Mouse (Mus musculus) intestine, postnatal 0 days (tissue): ENCODE data around the gene Hmga1b. TPM values are rescaled to one million over a fixed set of nuclear protein-coding genes. Genes with fewer than 3 reads are reported as not detected.

Source experiments
- ATAC-seq: fragments of 200-750 bp; cut with Nextera tagmentation; 2 replicates; pipeline ENCODE4 v1.8.0; 2017; ENCODE audit warnings: mild to moderate bottlenecking, moderate TSS enrichment, moderate library complexity
- H3K27ac ChIP-seq: fragments of 300-500 bp; sonication (generic); 2 replicates; pipeline ENCODE4 v1.5.1; 2014; ENCODE audit warnings: mild to moderate bottlenecking, low read depth, low read length, moderate library complexity
- H3K27me3 ChIP-seq: fragments of 300-500 bp; sonication (generic); replicated peaks from 2 replicates; pipeline ENCODE4 v1.6.1; 2014; ENCODE audit warnings: low read length, mixed read lengths; ENCODE audit not compliant: control insufficient read depth, insufficient read depth
- H3K36me3 ChIP-seq: fragments of 300-500 bp; sonication (generic); 2 replicates; pipeline ENCODE4 v1.6.1; 2014; ENCODE audit warnings: mild to moderate bottlenecking, moderate library complexity; ENCODE audit not compliant: control insufficient read depth, insufficient read depth
- H3K4me1 ChIP-seq: fragments of 300-500 bp; sonication (generic); replicated peaks from 2 replicates; pipeline ENCODE4 v1.6.1; 2014; ENCODE audit warnings: antibody characterized with exemption, low read length, mixed read lengths; ENCODE audit not compliant: control insufficient read depth, insufficient read depth
- H3K4me2 ChIP-seq: fragments of 300-500 bp; sonication (generic); replicated peaks from 2 replicates; pipeline ENCODE4 v1.6.1; 2014; ENCODE audit warnings: low read depth, mild to moderate bottlenecking, moderate library complexity
- H3K4me3 ChIP-seq: fragments of 300-500 bp; sonication (generic); 2 replicates; pipeline ENCODE4 v1.5.1; 2014; ENCODE audit warnings: low read depth, low read length
- H3K9ac ChIP-seq: fragments of 300-500 bp; sonication (generic); 2 replicates; pipeline ENCODE4 v1.6.1; 2014; ENCODE audit warnings: mild to moderate bottlenecking, low read depth, low read length
- H3K9me3 ChIP-seq: fragments of 300-500 bp; sonication (generic); 2 replicates; pipeline ENCODE4 v1.6.1; 2016; ENCODE audit warnings: mixed run types; ENCODE audit not compliant: control insufficient read depth
- CTCF ChIP-seq: sonication (generic); IDR thresholded peaks from 2 replicates; pipeline ENCODE4 v1.5.1; 2016; ENCODE audit warnings: low read depth, mild to moderate bottlenecking, control low read depth, antibody characterized with exemption, moderate library complexity
- WGBS: fragments of 180-500 bp; shearing (Covaris S2); extraction: QIAGEN DNeasy Blood & Tissue Kit; methylation state at CpG from one replicate; pipeline ENCODE4 v1.1.7; 2014; 5-methylcytosine and 5-hydroxymethylcytosine counted together
- polyA plus RNA-seq: library from polyadenylated mRNA; unstranded; fragments of >200 nt; fragmentation: Nextera tagmentation; extraction: Ambion mirVana; gene quantifications from 2 replicates; pipeline ENCODE4 v1.2.1, GENCODE M21; 2015

Gene Hmga1b
- polyA plus RNA-seq, 1 experiment from 2014 or later, result 12.2 TPM

DNA sequence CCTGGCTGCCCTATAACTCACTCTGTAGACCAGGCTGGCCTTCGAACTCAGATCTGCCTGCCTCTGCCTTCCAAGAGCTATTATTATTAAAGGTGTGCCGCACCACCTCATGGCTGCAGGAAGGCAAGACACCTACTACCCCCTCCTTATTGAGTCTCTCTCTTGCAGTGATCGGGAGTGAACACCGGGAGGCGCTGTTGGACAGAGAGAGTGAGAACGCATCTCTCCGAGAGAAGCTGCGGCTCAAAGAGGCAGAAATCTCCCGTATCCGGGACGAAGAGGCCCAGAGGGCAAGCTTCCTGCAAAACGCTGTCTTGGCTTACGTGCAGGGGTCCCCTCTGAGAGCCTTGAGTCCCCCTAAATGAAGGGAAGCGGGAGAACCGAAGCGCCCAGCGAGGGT, 42.1 kb upstream of the Hmga1b start:
- no peaks in the 10 kb centered on the region for H3K27me3 ChIP-seq
- no peak overlapping the region for H3K27ac ChIP-seq
- no peak overlapping the region for H3K9ac ChIP-seq
- peak; percentile 48 for ATAC-seq
- peak overlapping the region; percentile 95 for H3K4me2 ChIP-seq
- no peaks in the 10 kb centered on the region for H3K9me3 ChIP-seq
- TF ChIP-seq CTCF, result peak; percentile 96
- 17% methylated on average over 17 of the region's 17 CpGs for WGBS
- peaks cover 38% of the 10 kb centered on the region for H3K36me3 ChIP-seq
- 0 out of 2 replicates have a peak, but pooled peaks cover 13% of the 10 kb centered on the region for H3K4me1 ChIP-seq
- H3K4me3 ChIP-seq, result peak overlapping the region; percentile 50; the same call in 1 of the 2 replicates

GRCm38 (mm10) chr11:120721124-120722066, 41.2 kb upstream of the Hmga1b start, which contains the start of gene Rac3:
Gene Rac3 (plus strand): TSS chr11:120721470.
- ATAC-seq, result peak; percentile 56
- Histone ChIP-seq H3K36me3 (peaks cover 37% of the 10 kb centered on the region), H3K4me2 (peak within 1 kb of the TSS; percentile 95), H3K4me1 (0 out of 2 replicates have a peak, but pooled peaks cover 16% of the 10 kb centered on the region), H3K27me3 (no peaks in the 10 kb centered on the region), H3K27ac (no peak within 1 kb of the TSS), H3K4me3 (peak within 1 kb of the TSS; percentile 50), H3K9me3 (no peaks in the 10 kb centered on the region), H3K9ac (peak within 1 kb of the TSS; percentile 66)
- under 1% methylated on average over 86 of the region's 90 CpGs for WGBS
- no peak for TF ChIP-seq CTCF

DNA sequence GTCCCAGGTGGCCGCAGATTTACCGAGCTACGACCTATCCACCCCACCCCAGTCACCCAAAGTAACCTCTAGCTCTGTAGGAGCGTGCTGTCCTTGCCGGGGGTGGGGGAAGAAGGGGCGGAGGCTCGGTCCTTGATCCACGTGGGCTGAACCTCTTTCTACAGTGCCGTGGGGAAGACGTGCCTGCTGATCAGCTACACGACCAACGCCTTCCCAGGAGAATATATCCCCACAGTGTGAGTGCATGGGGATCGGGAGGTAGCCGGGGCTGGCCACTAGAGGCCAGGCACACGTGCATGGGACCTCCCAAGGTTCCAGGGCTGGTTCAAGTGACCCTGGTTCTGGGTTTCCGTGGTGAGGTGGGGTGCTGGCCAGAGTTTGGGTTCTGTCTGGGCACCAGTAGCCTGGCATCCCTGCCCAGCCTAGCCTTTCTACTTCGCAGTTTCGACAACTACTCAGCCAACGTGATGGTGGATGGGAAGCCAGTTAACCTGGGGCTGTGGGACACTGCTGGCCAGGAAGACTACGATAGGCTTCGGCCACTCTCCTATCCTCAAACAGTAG, 40.4 kb upstream of the Hmga1b start:
- peak; percentile 42 for TF ChIP-seq CTCF
- 0 out of 2 replicates have a peak overlapping the region, but pooled peaks have one; percentile 66 for H3K9ac ChIP-seq
- H3K27me3 ChIP-seq, result no peaks in the 10 kb centered on the region
- H3K27ac ChIP-seq, result no peak overlapping the region
- H3K9me3 ChIP-seq, result no peaks in the 10 kb centered on the region
- WGBS, result 21% methylated on average over 21 of the region's 21 CpGs
- ATAC-seq, result peak; percentile 4; the same call in 1 of the 2 replicates
- peaks cover 32% of the 10 kb centered on the region for H3K36me3 ChIP-seq
- peak overlapping the region; percentile 95 for H3K4me2 ChIP-seq
- H3K4me1 ChIP-seq, result 0 out of 2 replicates have a peak, but pooled peaks cover 17% of the 10 kb centered on the region
- peak overlapping the region; percentile 50 for H3K4me3 ChIP-seq

- Histone ChIP-seq H3K27me3 (no peaks in the 10 kb centered on the region), H3K4me1 (0 out of 2 replicates have a peak, but pooled peaks cover 17% of the 10 kb centered on the region), H3K27ac (no peak overlapping the region), H3K36me3 (peaks cover 24% of the 10 kb centered on the region), H3K4me2 (no peak overlapping the region), H3K9me3 (no peaks in the 10 kb centered on the region), H3K9ac (no peak overlapping the region), H3K4me3 (no peak overlapping the region)
- 87% methylated on average over 11 of the region's 11 CpGs for WGBS
- TF ChIP-seq CTCF, result no peak
- no peak for ATAC-seq
These were observed 39.7 kb upstream of the Hmga1b start for GRCm38 (mm10) chr11:120722761-120723382.

GRCm38 (mm10) chr11:120723509-120723908, 39.1 kb upstream of the Hmga1b start:
- no peak overlapping the region for H3K4me3 ChIP-seq
- H3K9ac ChIP-seq, result no peak overlapping the region
- H3K27ac ChIP-seq, result no peak overlapping the region
- H3K4me1 ChIP-seq, result 0 out of 2 replicates have a peak, but pooled peaks cover 17% of the 10 kb centered on the region
- no peak overlapping the region for H3K4me2 ChIP-seq
- 91% methylated on average over 7 of the region's 7 CpGs for WGBS
- no peak for TF ChIP-seq CTCF
- no peak for ATAC-seq
- no peaks in the 10 kb centered on the region for H3K27me3 ChIP-seq
- peaks cover 18% of the 10 kb centered on the region for H3K36me3 ChIP-seq
- no peaks in the 10 kb centered on the region for H3K9me3 ChIP-seq
